Mouse (Mus musculus) forebrain, embryonic 15.5 days (tissue): ENCODE measurements around the gene Lig1. TPM values are rescaled to one million over a fixed set of nuclear protein-coding genes. Genes with fewer than 3 reads are reported as not detected.

ENCODE experiments used
- ATAC-seq: fragments of 200-750 bp; cut with Nextera tagmentation; replicated peaks from 2 replicates; pipeline ENCODE4 v1.8.0; 2017; ENCODE audit warnings: mild to moderate bottlenecking, moderate TSS enrichment, moderate library complexity
- H3K27ac ChIP-seq: fragments of 300-500 bp; sonication (generic); replicated peaks from 2 replicates; pipeline ENCODE4 v1.5.1; 2015; ENCODE audit warnings: mild to moderate bottlenecking, inconsistent platforms
- H3K27me3 ChIP-seq: fragments of 300-500 bp; sonication (generic); 2 replicates; pipeline ENCODE4 v1.6.1; 2015; ENCODE audit warnings: inconsistent platforms
- H3K36me3 ChIP-seq: fragments of 300-500 bp; sonication (generic); 2 replicates; pipeline ENCODE4 v1.6.1; 2015; ENCODE audit warnings: mild to moderate bottlenecking, inconsistent platforms
- H3K4me1 ChIP-seq: fragments of 300-500 bp; sonication (generic); 2 replicates; pipeline ENCODE4 v1.6.1; 2015; ENCODE audit warnings: inconsistent platforms
- H3K4me2 ChIP-seq: fragments of 300-500 bp; sonication (generic); replicated peaks from 2 replicates; pipeline ENCODE4 v1.6.1; 2015; ENCODE audit warnings: mild to moderate bottlenecking, inconsistent platforms
- H3K4me3 ChIP-seq: fragments of 300-500 bp; sonication (generic); 2 replicates; pipeline ENCODE4 v1.5.1; 2015; ENCODE audit warnings: mild to moderate bottlenecking, inconsistent platforms
- H3K9ac ChIP-seq: fragments of 300-500 bp; sonication (generic); replicated peaks from 2 replicates; pipeline ENCODE4 v1.6.1; 2015; ENCODE audit warnings: mild to moderate bottlenecking, inconsistent platforms
- H3K9me3 ChIP-seq: fragments of 300-500 bp; sonication (generic); 2 replicates; pipeline ENCODE4 v1.6.1; 2016; ENCODE audit warnings: inconsistent platforms
- WGBS: fragments of 180-500 bp; shearing (Covaris S2); methylation state at CpG from one replicate; pipeline ENCODE4 v1.1.7; 2015; ENCODE audit warnings: mixed read lengths; 5-methylcytosine and 5-hydroxymethylcytosine counted together
- polyA plus RNA-seq: library from polyadenylated mRNA; unstranded; fragments of >200 nt; fragmentation: Nextera tagmentation; extraction: Ambion mirVana; gene quantifications from 2 replicates; pipeline ENCODE4 v1.2.1, GENCODE M21; 2015

Gene Lig1
- polyA plus RNA-seq, 1 experiment from 2014 or later, result 50.7 TPM

GRCm38 (mm10) chr7:13290041-13290675 is 13.1 kb downstream of the Lig1 start:
- Histone ChIP-seq H3K27ac (no peak overlapping the region), H3K4me1 (no peaks in the 10 kb centered on the region), H3K9me3 (no peaks in the 10 kb centered on the region), H3K9ac (no peak overlapping the region), H3K4me3 (no peak overlapping the region), H3K36me3 (peaks cover 51% of the 10 kb centered on the region), H3K4me2 (no peak overlapping the region), H3K27me3 (no peaks in the 10 kb centered on the region)
- 97% methylated on average over 1 of the region's 1 CpGs for WGBS
- no peak for ATAC-seq

DNA sequence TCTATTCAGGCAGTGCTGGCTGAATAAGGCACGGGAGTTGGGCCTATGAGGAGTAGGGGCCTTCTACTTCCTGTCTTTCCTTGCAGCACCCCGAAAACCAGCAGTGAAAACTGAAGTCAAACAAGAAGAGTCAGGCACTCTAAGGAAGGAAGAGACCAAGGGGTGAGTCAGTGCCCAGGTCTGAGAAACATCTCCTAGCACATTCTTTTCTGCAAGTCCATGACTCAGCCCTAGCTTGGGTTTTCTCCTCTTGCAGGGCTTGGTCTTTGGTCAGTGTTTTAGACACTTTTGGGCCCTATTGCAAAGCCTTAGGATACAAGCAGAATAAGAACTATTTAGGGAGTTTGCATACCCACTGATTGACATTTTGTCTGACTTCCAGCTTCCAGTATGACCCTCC is 14.3 kb downstream of the Lig1 start:
- H3K27me3 ChIP-seq, result no peaks in the 10 kb centered on the region
- no peak overlapping the region for H3K27ac ChIP-seq
- no peak overlapping the region for H3K4me3 ChIP-seq
- H3K4me2 ChIP-seq, result no peak overlapping the region
- H3K4me1 ChIP-seq, result no peaks in the 10 kb centered on the region
- 91% methylated on average over 2 of the region's 2 CpGs for WGBS
- H3K9ac ChIP-seq, result no peak overlapping the region
- H3K36me3 ChIP-seq, result peaks cover 48% of the 10 kb centered on the region
- ATAC-seq, result no peak
- no peaks in the 10 kb centered on the region for H3K9me3 ChIP-seq

DNA sequence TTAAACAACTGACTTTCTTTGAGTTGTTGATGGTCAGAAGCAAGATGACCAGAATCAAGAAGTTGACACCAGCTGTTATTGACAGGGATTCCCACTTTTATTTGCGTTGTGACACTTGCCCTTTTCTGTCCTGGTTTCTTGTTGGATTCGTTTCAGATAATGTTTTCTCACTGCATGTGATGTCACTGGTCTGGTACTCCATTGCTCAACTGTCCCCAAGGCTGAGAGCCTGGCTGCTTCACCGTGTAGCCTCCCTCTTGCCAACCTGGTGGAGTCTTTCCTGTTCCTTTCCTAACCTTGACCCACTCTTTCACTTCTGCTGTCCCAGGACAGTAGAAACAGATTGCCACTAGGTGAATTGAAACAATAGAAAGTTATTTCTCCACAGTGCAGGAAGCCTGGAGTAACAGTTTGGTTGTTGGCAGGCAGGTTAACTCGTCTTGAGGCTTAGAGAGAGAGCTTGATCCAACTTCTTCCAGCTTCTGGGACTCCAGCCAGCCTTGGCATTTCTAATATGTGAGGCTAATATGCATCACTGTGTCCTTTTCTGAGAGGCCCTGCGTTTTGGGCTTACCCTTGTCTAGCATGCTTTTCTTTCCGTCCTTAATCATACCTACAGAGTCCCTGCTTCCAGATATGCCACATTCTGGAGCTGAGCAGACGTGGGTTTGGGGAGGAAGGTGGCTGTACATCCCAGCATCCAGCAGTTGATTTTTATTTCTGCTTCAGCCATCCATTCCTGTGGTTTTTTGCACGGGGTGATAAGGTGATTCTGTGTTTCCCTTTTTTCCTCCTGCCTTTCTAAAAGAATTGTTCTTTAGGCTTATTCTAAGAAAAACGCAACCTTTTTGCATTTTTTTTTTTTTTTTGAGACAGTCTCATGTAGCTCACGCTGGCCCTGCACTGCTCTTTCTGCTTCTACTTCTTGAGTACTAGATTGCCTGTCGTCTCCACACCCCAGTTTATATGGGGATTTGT is 17.1 kb downstream of the Lig1 start:
- 81% methylated on average over 11 of the region's 11 CpGs for WGBS
- Histone ChIP-seq H3K9me3 (no peaks in the 10 kb centered on the region), H3K9ac (no peak overlapping the region), H3K4me2 (no peak overlapping the region), H3K4me3 (no peak overlapping the region), H3K27ac (no peak overlapping the region), H3K4me1 (no peaks in the 10 kb centered on the region), H3K27me3 (no peaks in the 10 kb centered on the region), H3K36me3 (peaks cover 51% of the 10 kb centered on the region)
- ATAC-seq, result no peak

DNA sequence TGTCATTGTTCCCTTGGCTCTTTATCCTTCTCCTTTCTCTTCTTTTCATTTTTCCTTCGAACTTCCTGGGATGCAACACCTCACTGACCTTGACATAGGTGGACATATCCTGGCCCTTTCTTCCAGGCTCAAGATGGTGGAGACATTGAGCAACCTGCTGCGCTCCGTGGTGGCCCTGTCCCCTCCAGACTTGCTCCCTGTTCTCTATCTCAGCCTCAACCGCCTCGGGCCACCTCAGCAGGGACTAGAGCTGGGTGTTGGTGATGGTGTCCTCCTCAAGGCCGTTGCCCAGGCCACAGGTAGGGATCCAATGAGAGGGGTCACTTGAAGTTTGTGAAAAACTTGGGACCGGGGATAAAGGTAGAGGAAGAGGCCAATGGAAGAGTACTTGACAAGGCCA is 18.2 kb downstream of the Lig1 start:
- H3K4me3 ChIP-seq, result no peak overlapping the region
- ATAC-seq, result no peak
- no peak overlapping the region for H3K4me2 ChIP-seq

GRCm38 (mm10) chr7:13297636-13298035 is 20.6 kb downstream of the Lig1 start:
- no peak overlapping the region for H3K27ac ChIP-seq
- no peaks in the 10 kb centered on the region for H3K27me3 ChIP-seq
- no peak overlapping the region for H3K4me2 ChIP-seq
- peaks cover 60% of the 10 kb centered on the region for H3K36me3 ChIP-seq
- H3K9me3 ChIP-seq, result no peaks in the 10 kb centered on the region
- 93% methylated on average over 1 of the region's 1 CpGs for WGBS
- H3K9ac ChIP-seq, result no peak overlapping the region
- no peak for ATAC-seq
- H3K4me3 ChIP-seq, result no peak overlapping the region
- H3K4me1 ChIP-seq, result no peaks in the 10 kb centered on the region

More for the DNA sequence above, 18.2 kb downstream of the Lig1 start:
- no peak overlapping the region for H3K9ac ChIP-seq
- no peak overlapping the region for H3K27ac ChIP-seq
- no peaks in the 10 kb centered on the region for H3K4me1 ChIP-seq
- WGBS, result 93% methylated on average over 7 of the region's 7 CpGs
- peaks cover 55% of the 10 kb centered on the region for H3K36me3 ChIP-seq
- H3K9me3 ChIP-seq, result no peaks in the 10 kb centered on the region
- no peaks in the 10 kb centered on the region for H3K27me3 ChIP-seq

- no peak overlapping the region for H3K4me2 ChIP-seq
- H3K4me1 ChIP-seq, result no peaks in the 10 kb centered on the region
- H3K9me3 ChIP-seq, result no peaks in the 10 kb centered on the region
- no peak overlapping the region for H3K27ac ChIP-seq
- no peak for ATAC-seq
- 95% methylated on average over 5 of the region's 5 CpGs for WGBS
- H3K27me3 ChIP-seq, result no peaks in the 10 kb centered on the region
- H3K36me3 ChIP-seq, result peaks cover 53% of the 10 kb centered on the region
- H3K4me3 ChIP-seq, result no peak overlapping the region
- H3K9ac ChIP-seq, result no peak overlapping the region
These were observed 21.7 kb downstream of the Lig1 start for GRCm38 (mm10) chr7:13298821-13299220.

DNA sequence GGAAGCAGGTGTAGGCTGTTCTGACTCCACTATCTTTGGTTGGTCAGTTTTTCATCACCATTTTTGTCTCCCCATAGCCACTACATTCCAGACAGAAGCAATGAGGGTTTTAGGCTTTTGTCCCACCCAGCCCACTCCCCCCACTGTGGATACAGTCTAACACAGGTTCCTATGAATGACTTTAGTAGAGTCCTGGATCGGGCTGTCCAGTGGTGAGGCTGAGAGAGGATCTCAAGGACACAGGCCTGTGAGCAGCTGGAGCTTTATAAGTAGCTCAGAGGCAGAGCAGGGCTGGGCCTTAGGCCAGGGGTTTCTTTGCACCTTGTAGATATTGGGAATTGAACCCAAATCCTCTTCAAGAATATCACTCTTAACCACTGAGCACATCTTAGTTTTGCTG is 24.6 kb downstream of the Lig1 start:
- H3K9me3 ChIP-seq, result no peaks in the 10 kb centered on the region
- no peak overlapping the region for H3K9ac ChIP-seq
- H3K27me3 ChIP-seq, result no peaks in the 10 kb centered on the region
- no peak overlapping the region for H3K4me3 ChIP-seq
- no peaks in the 10 kb centered on the region for H3K4me1 ChIP-seq
- 95% methylated on average over 1 of the region's 1 CpGs for WGBS
- no peak overlapping the region for H3K27ac ChIP-seq
- no peak overlapping the region for H3K4me2 ChIP-seq
- peaks cover 57% of the 10 kb centered on the region for H3K36me3 ChIP-seq
- ATAC-seq, result no peak

DNA sequence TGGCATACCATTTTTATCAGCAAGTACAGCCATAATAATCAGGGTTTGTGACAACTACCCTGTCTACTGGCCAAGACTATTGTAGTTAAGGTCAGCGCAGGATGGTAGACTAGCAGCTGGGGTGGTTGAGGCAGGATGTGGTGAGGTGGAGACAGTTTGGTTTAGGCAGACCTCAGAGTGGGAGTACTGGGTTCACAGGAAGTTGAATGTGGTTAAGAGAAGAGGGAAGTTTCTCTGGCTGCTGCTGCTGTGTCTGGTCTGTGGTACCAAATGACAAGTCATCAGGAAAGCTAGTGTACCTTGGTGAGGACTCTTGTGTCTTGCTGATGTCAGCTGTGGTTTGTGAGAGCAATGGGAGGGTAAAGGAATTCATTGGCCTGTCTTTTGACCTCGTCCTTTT is 25.7 kb downstream of the Lig1 start:
- H3K27me3 ChIP-seq, result no peaks in the 10 kb centered on the region
- H3K4me2 ChIP-seq, result no peak overlapping the region
- no peak overlapping the region for H3K9ac ChIP-seq
- H3K4me3 ChIP-seq, result no peak overlapping the region
- ATAC-seq, result no peak
- 87% methylated on average over 2 of the region's 2 CpGs for WGBS
- H3K36me3 ChIP-seq, result peaks cover 61% of the 10 kb centered on the region
- H3K27ac ChIP-seq, result no peak overlapping the region
- H3K9me3 ChIP-seq, result no peaks in the 10 kb centered on the region
- H3K4me1 ChIP-seq, result no peaks in the 10 kb centered on the region

- H3K27me3 ChIP-seq, result no peaks in the 10 kb centered on the region
- no peak overlapping the region for H3K4me2 ChIP-seq
- no peak overlapping the region for H3K27ac ChIP-seq
- no peaks in the 10 kb centered on the region for H3K4me1 ChIP-seq
- no peaks in the 10 kb centered on the region for H3K9me3 ChIP-seq
- H3K4me3 ChIP-seq, result no peak overlapping the region
- no peak overlapping the region for H3K9ac ChIP-seq
- ATAC-seq, result no peak
- peaks cover 64% of the 10 kb centered on the region for H3K36me3 ChIP-seq
These were observed 26.3 kb downstream of the Lig1 start for GRCm38 (mm10) chr7:13303372-13303771.

GRCm38 (mm10) chr7:13309407-13309806 is 32.3 kb downstream of the Lig1 start:
- Histone ChIP-seq H3K27me3 (no peaks in the 10 kb centered on the region), H3K36me3 (peaks cover 50% of the 10 kb centered on the region), H3K4me3 (no peak overlapping the region), H3K4me2 (no peak overlapping the region), H3K9ac (no peak overlapping the region), H3K4me1 (no peaks in the 10 kb centered on the region), H3K27ac (no peak overlapping the region), H3K9me3 (no peaks in the 10 kb centered on the region)
- ATAC-seq, result no peak
- WGBS, result 95% methylated on average over 2 of the region's 2 CpGs

DNA sequence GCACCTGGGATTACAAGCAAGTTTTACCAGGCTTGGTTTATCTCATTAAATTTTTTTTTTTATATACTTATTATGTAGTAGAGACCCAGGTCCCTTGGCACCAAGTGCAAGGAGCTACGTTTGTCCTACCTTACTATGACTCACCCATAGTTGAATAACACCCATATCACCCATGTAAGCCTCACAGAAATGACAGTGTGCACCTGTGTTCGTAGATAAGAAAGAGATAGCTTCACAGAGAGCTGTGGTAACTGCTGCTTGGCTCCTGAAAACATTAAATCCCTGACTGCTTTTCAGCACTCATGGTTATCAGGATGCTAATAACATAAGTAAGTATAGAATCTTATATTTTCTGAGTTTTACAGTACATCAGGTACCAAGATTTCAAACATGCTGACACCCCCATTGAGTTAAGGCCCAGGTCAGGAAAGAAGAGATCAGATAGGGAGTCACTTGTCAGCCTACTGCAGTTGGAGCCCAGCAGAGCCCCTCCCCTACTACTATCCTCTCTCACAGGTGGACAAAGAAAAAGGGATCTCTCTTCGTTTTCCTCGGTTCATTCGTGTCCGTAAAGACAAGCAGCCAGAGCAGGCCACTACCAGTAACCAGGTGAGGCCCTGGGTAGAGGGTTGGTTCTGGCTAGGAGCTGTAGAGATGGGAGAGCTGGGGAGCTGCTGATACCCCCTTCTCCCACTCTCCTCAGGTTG is 33.6 kb downstream of the Lig1 start:
- Histone ChIP-seq H3K4me3 (no peak overlapping the region), H3K36me3 (peaks cover 44% of the 10 kb centered on the region), H3K9me3 (no peaks in the 10 kb centered on the region), H3K4me1 (no peaks in the 10 kb centered on the region), H3K27me3 (no peaks in the 10 kb centered on the region), H3K4me2 (no peak overlapping the region), H3K9ac (no peak overlapping the region), H3K27ac (no peak overlapping the region)
- ATAC-seq, result no peak
- 95% methylated on average over 6 of the region's 6 CpGs for WGBS

- Histone ChIP-seq H3K27ac (no peak overlapping the region), H3K27me3 (no peaks in the 10 kb centered on the region), H3K4me2 (no peak overlapping the region), H3K9ac (no peak overlapping the region), H3K4me3 (no peak overlapping the region), H3K4me1 (no peaks in the 10 kb centered on the region), H3K36me3 (peaks cover 37% of the 10 kb centered on the region), H3K9me3 (no peaks in the 10 kb centered on the region)
- ATAC-seq, result no peak
- WGBS, result 98% methylated on average over 4 of the region's 4 CpGs
These were observed 34.3 kb downstream of the Lig1 start for GRCm38 (mm10) chr7:13311401-13311800.
